ENCODE assay signal across 22 mouse cellular contexts in genomic region chr11:55957355-55957754, GRCm38 (mm10).
"Had no signal": no experiment of that assay in that cellular context is flagged by ENCODE, and none has a peak within 500 bp of the region (broad histone marks: within the 10 kb centered on the region; RNA-seq: fewer than 3 reads in every experiment).

No protein-coding gene starts in this region.

- H3K9ac ChIP-seq: liver, embryonic 15.5 days; liver, postnatal 0 days; lung, embryonic 15.5 days; midbrain, embryonic 13.5 days; midbrain, embryonic 15.5 days; neural tube, embryonic 12.5 days; stomach, embryonic 15.5 days had no signal

- H3K27me3 ChIP-seq: liver, embryonic 15.5 days; lung, embryonic 15.5 days; megakaryocyte, embryonic 14.5 days; midbrain, embryonic 13.5 days; midbrain, embryonic 15.5 days; neural tube, embryonic 12.5 days; stomach, embryonic 15.5 days had no signal

- H3K4me1 ChIP-seq: liver, embryonic 15.5 days; lung, embryonic 15.5 days; megakaryocyte, embryonic 14.5 days; neural tube, embryonic 12.5 days; stomach, embryonic 15.5 days had no signal

- H3K4me2 ChIP-seq: liver, embryonic 15.5 days; lung, embryonic 15.5 days; midbrain, embryonic 11.5 days; midbrain, embryonic 13.5 days; midbrain, embryonic 15.5 days; neural tube, embryonic 12.5 days; stomach, embryonic 15.5 days had no signal

- ATAC-seq: liver, postnatal 0 days; lung, postnatal 0 days; midbrain, embryonic 13.5 days; midbrain, embryonic 15.5 days had no signal

- H3K4me3 ChIP-seq: liver, embryonic 15.5 days; lung, embryonic 15.5 days; megakaryocyte, embryonic 14.5 days; midbrain, embryonic 13.5 days; midbrain, embryonic 15.5 days; neural tube, embryonic 12.5 days; stomach, embryonic 15.5 days had no signal

- H3K9me3 ChIP-seq: liver, embryonic 15.5 days; lung, embryonic 15.5 days; megakaryocyte, embryonic 14.5 days; midbrain, embryonic 13.5 days; midbrain, embryonic 15.5 days; neural tube, embryonic 12.5 days; stomach, embryonic 15.5 days had no signal

- H3K36me3 ChIP-seq: liver, embryonic 15.5 days; lung, embryonic 15.5 days; midbrain, embryonic 13.5 days; midbrain, embryonic 15.5 days; neural tube, embryonic 12.5 days; stomach, embryonic 15.5 days had no signal

- DNase-seq: liver, postnatal 0 days; lung, adult 2 months; lung, postnatal 14 days; lung, postnatal 36 days; retina, postnatal 1 day; right cerebral cortex, adult 18-20 months; right cerebral cortex, postnatal 25 days; right cerebral cortex, postnatal 4 days; spleen, adult 18-20 months; thymus, adult 2 months; thymus, postnatal 25 days had no signal

- H3K27ac ChIP-seq: liver, embryonic 15.5 days; lung, embryonic 15.5 days; macrophage; midbrain, embryonic 13.5 days; midbrain, embryonic 15.5 days; neural tube, embryonic 12.5 days; stomach, embryonic 15.5 days; stomach, postnatal 0 days had no signal
